Mouse (Mus musculus) intestine, embryonic 14.5 days (tissue): Measurements from ENCODE around the gene Nup210. TPM values are rescaled to one million over a fixed set of nuclear protein-coding genes. Genes with fewer than 3 reads are reported as not detected.
A peak's percentile ranks its signal among the peaks of the same experiment; 100 is the strongest.

Experiments used
- ATAC-seq: fragments of 200-750 bp; cut with Nextera tagmentation; replicated peaks from 2 replicates; pipeline ENCODE4 v1.8.0; 2017; ENCODE audit warnings: low read depth, moderate number of reproducible peaks, moderate TSS enrichment, moderate library complexity; ENCODE audit not compliant: low FRiP score, low TSS enrichment
- DNase-seq: peaks from one replicate; pipeline ENCODE4 v3.0.0-alpha.2; 2018; ENCODE audit warnings: low spot score
- H3K27ac ChIP-seq: fragments of 300-500 bp; sonication (generic); 2 replicates; pipeline ENCODE4 v1.5.1; 2014; ENCODE audit warnings: low read depth, mild to moderate bottlenecking, control low read depth
- H3K27me3 ChIP-seq: fragments of 300-500 bp; sonication (generic); replicated peaks from 2 replicates; pipeline ENCODE4 v1.6.1; 2014; ENCODE audit warnings: low read length, control low read depth; ENCODE audit not compliant: control insufficient read depth, insufficient read depth
- H3K36me3 ChIP-seq: fragments of 300-500 bp; sonication (generic); 2 replicates; pipeline ENCODE4 v1.6.1; 2014; ENCODE audit warnings: low read length, control low read depth; ENCODE audit not compliant: control insufficient read depth, insufficient read depth
- H3K4me1 ChIP-seq: fragments of 300-500 bp; sonication (generic); replicated peaks from 2 replicates; pipeline ENCODE4 v1.6.1; 2014; ENCODE audit warnings: low read length, control low read depth, mixed read lengths; ENCODE audit not compliant: control insufficient read depth, insufficient read depth
- H3K4me2 ChIP-seq: fragments of 300-500 bp; sonication (generic); 2 replicates; pipeline ENCODE4 v1.6.1; 2014; ENCODE audit warnings: low read length
- H3K4me3 ChIP-seq: fragments of 300-500 bp; sonication (generic); 2 replicates; pipeline ENCODE4 v1.5.1; 2014; ENCODE audit warnings: low read depth, low read length, control low read depth, mixed read lengths
- H3K9ac ChIP-seq: fragments of 300-500 bp; sonication (generic); 2 replicates; pipeline ENCODE4 v1.6.1; 2014; ENCODE audit warnings: mild to moderate bottlenecking, low read length
- H3K9me3 ChIP-seq: fragments of 300-500 bp; sonication (generic); 2 replicates; pipeline ENCODE4 v1.6.1; 2016; ENCODE audit warnings: low read length, control low read depth; ENCODE audit not compliant: control insufficient read depth
- WGBS: fragments of 180-500 bp; shearing (Covaris S2); extraction: QIAGEN DNeasy Blood & Tissue Kit; methylation state at CpG from one replicate; pipeline ENCODE4 v1.1.7; 2014; 5-methylcytosine and 5-hydroxymethylcytosine counted together
- polyA plus RNA-seq: library from polyadenylated mRNA; unstranded; fragments of >200 nt; fragmentation: Nextera tagmentation; extraction: Ambion mirVana; gene quantifications from 2 replicates; pipeline ENCODE4 v1.2.1, GENCODE M21; 2014

Gene Nup210
- polyA plus RNA-seq, 1 experiment from 2014 or later = 24.7 TPM

DNA sequence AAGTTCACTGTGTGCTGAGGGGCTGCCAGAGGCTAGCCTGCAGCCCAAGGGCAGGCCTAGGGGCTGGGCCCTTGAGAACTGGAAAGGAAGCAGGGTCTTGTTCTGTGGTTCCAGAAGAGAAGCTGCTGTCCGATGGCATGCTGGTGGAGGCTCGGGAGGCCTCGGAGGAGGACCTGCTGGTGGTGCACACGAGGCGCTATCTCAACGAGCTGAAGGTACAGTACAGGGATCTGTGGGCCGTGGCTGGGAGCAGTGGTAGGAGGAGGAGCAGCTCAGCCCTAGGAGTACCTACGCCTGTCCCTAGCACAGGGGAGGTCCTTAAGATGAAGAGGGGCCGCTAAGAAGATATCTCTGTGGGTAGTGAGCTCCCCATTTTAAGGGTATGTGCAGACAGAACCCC is 42.4 kb upstream of the Nup210 start:
- WGBS = 83% methylated on average over 9 of the region's 9 CpGs
- Histone ChIP-seq H3K4me2 (no peak overlapping the region), H3K4me3 (no peak overlapping the region), H3K27me3 (no peaks in the 10 kb centered on the region), H3K36me3 (0 out of 2 replicates have a peak, but pooled peaks cover 6% of the 10 kb centered on the region), H3K4me1 (peaks cover 17% of the 10 kb centered on the region), H3K9me3 (no peaks in the 10 kb centered on the region), H3K9ac (no peak overlapping the region), H3K27ac (no peak overlapping the region)
- no peak for ATAC-seq
- DNase-seq = no peak

DNA sequence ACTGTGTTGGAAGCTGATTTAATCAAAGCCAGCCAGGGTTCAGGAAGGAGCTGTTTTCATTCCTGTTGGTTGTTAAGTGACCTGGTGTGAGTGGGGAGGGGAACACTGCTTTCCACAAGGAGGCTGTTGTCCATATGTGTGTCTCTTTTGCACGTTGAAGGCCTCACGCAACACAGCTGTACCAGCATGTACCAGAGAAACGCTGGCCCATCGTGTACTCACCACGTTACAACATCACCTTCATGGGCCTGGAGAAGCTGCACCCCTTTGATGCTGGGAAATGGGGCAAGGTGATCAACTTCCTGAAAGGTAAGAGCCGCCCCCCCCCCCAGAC is 40.6 kb upstream of the Nup210 start:
- DNase-seq (peak; percentile 72), ATAC-seq (no peak)
- H3K9ac ChIP-seq = peak overlapping the region; percentile 62
- peak overlapping the region; percentile 55 for H3K4me3 ChIP-seq
- peaks cover 20% of the 10 kb centered on the region for H3K4me1 ChIP-seq
- 43% methylated on average over 6 of the region's 6 CpGs for WGBS
- no peak overlapping the region for H3K27ac ChIP-seq
- 0 out of 2 replicates have a peak, but pooled peaks cover 6% of the 10 kb centered on the region for H3K36me3 ChIP-seq
- H3K4me2 ChIP-seq = peak overlapping the region; percentile 76
- H3K9me3 ChIP-seq = no peaks in the 10 kb centered on the region
- H3K27me3 ChIP-seq = no peaks in the 10 kb centered on the region

DNA sequence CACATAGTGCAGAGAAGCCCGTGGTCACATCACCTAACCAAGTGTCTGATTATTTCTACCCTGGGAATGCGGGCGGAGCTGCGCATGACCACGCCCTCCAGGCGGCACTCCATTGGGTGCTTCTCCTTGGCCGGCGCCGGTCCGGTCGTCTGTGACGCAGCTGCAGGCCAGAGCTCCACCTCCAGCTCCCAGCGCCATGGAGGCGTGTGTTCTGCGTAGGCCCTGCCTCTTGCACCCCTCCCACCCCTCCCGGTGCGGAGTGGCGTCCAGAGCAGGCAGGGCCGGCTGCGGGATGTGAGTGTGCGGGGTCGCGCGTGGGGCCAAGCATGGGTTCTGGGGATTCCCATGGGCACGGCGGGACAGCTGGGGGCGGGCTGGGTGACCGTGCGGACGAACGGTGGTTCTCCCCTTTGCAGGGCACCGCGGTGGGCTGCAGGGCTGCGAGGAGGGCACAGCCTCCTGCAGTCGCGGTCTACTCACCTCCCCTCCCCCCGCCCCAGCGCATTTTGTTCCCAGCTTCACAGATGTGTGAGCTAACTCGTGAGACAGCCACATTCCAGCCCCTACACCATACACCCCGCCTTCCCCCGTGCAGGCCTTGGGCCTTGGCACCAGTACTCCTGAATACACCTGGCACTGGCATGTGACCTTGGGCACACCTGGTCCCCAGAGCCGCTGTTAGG is 40.1 kb upstream of the Nup210 start, which contains the start of gene Hdac11:
TSS of gene Hdac11 (plus strand) at position 112 of the 683 bp plus-strand sequence.
- peak within 1 kb of the TSS; percentile 76 for H3K4me2 ChIP-seq
- H3K9ac ChIP-seq = peak within 1 kb of the TSS; percentile 62
- no peaks in the 10 kb centered on the region for H3K9me3 ChIP-seq
- H3K36me3 ChIP-seq = 0 out of 2 replicates have a peak, but pooled peaks cover 6% of the 10 kb centered on the region
- no peaks in the 10 kb centered on the region for H3K27me3 ChIP-seq
- WGBS = under 1% methylated on average over 35 of the region's 42 CpGs
- DNase-seq (peak; percentile 88), ATAC-seq (peak; percentile 98)
- no peak within 1 kb of the TSS for H3K27ac ChIP-seq
- H3K4me1 ChIP-seq = peaks cover 20% of the 10 kb centered on the region
- peak within 1 kb of the TSS; percentile 55 for H3K4me3 ChIP-seq

DNA sequence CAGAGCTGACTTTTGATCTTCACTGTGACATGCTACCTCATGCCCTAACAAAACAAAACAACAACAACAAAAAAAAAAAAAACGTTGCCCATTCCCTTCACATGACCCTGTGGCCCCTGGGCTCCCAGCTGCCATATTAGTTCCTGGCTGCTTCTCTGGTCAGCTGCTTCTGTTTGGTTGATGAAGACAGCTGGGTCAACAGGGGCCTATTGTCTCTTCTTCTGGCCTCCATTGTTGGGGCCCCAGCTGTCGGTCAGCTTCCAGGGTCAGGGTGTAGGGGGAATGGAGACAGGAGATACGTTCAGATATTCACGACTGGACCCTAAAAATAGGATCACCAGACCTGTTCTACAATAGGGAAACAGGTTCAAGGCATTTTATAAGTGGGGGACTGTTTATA is 39.4 kb upstream of the Nup210 start:
- 26% methylated on average over 4 of the region's 4 CpGs for WGBS
- peaks cover 20% of the 10 kb centered on the region for H3K4me1 ChIP-seq
- H3K27me3 ChIP-seq = no peaks in the 10 kb centered on the region
- H3K9me3 ChIP-seq = no peaks in the 10 kb centered on the region
- H3K36me3 ChIP-seq = 0 out of 2 replicates have a peak, but pooled peaks cover 6% of the 10 kb centered on the region
- no peak overlapping the region for H3K27ac ChIP-seq
- peak overlapping the region; percentile 76 for H3K4me2 ChIP-seq
- DNase-seq (no peak), ATAC-seq (no peak)
- H3K9ac ChIP-seq = no peak overlapping the region
- H3K4me3 ChIP-seq = peak overlapping the region; percentile 55; the same call in 1 of the 2 replicates

DNA sequence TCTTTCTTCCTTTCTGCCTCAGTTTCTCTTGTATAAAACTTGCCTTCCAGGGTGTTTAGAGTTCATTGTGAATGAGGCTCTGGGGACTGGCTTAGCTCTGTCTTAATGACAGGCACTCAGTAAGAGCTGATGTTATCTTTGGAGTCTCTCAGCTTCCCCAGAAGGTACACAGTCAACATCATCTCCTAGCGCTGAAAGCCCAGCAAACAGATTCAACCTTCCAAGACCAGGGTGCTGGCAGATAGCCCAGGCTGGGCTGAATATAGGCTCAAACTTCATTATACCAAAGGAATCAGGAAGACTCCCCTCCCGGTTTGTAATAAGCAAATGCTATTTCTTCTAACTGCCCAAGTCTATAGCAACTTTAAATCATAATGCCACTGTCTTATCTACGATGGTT is 38.7 kb upstream of the Nup210 start:
- DNase-seq (no peak), ATAC-seq (no peak)
- peaks cover 15% of the 10 kb centered on the region for H3K4me1 ChIP-seq
- H3K27me3 ChIP-seq = no peaks in the 10 kb centered on the region
- 0 out of 2 replicates have a peak, but pooled peaks cover 6% of the 10 kb centered on the region for H3K36me3 ChIP-seq
- no peak overlapping the region for H3K4me3 ChIP-seq
- WGBS = 64% methylated on average over 3 of the region's 3 CpGs
- no peak overlapping the region for H3K9ac ChIP-seq
- H3K4me2 ChIP-seq = no peak overlapping the region
- no peak overlapping the region for H3K27ac ChIP-seq
- H3K9me3 ChIP-seq = no peaks in the 10 kb centered on the region

DNA sequence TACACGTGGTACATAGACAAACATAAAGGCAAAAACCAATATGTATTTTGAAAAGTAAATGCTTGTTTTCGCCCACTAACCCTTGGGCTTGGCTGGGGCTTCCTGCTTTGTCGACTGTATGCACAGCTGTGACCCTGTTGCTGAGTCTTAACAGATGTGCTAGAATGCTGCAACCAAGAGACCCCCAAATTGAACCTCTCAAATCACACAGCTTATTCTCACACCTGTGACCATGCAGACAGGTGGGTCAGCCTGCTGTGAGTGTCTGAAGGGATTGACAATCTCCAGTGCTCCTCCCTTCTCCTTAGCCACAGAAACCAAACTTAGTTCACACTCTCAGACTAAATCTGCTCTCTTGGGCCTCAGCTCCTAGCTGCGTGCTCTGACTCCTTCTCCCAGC is 38.1 kb upstream of the Nup210 start:
- WGBS = 63% methylated on average over 4 of the region's 4 CpGs
- H3K4me3 ChIP-seq = no peak overlapping the region
- no peak overlapping the region for H3K27ac ChIP-seq
- H3K36me3 ChIP-seq = 0 out of 2 replicates have a peak, but pooled peaks cover 6% of the 10 kb centered on the region
- no peaks in the 10 kb centered on the region for H3K27me3 ChIP-seq
- no peak for DNase-seq
- no peak overlapping the region for H3K4me2 ChIP-seq
- H3K9me3 ChIP-seq = no peaks in the 10 kb centered on the region
- no peak for ATAC-seq
- peaks cover 11% of the 10 kb centered on the region for H3K4me1 ChIP-seq
- no peak overlapping the region for H3K9ac ChIP-seq

DNA sequence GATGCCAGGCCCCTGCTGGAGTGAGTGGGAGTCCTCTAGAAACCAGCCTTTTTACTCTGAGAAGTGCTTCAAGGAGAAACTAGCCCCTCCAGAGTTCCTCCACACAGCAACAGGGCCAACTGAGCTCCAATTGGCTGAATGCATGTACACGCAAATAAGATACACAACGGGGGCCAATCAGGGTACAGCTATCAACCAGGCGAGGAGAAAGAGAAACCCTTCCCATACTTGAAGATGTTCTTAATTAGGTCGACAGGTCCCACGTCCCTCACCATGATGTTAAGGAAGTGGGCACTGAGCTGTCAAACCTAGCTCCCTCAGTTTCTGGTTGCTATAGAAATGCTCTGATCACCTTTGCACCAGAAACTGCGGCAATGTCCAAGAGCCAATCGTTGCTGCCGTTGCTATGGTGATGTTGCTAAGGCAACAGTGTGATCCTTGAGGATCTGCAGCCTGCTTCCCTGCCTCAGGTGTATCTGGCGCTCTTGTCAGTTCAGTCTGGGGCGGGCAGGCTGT is 37.0 kb upstream of the Nup210 start:
- peak overlapping the region; percentile 14; the same call in 1 of the 2 replicates for H3K4me3 ChIP-seq
- H3K27me3 ChIP-seq = no peaks in the 10 kb centered on the region
- H3K36me3 ChIP-seq = no peaks in the 10 kb centered on the region
- DNase-seq (peak; percentile 68), ATAC-seq (0 out of 2 replicates have a peak, but pooled peaks have one; percentile 36)
- no peaks in the 10 kb centered on the region for H3K9me3 ChIP-seq
- no peak overlapping the region for H3K9ac ChIP-seq
- peak overlapping the region; percentile 35 for H3K4me2 ChIP-seq
- 2% methylated on average over 10 of the region's 10 CpGs for WGBS
- H3K4me1 ChIP-seq = peaks cover 11% of the 10 kb centered on the region
- no peak overlapping the region for H3K27ac ChIP-seq

DNA sequence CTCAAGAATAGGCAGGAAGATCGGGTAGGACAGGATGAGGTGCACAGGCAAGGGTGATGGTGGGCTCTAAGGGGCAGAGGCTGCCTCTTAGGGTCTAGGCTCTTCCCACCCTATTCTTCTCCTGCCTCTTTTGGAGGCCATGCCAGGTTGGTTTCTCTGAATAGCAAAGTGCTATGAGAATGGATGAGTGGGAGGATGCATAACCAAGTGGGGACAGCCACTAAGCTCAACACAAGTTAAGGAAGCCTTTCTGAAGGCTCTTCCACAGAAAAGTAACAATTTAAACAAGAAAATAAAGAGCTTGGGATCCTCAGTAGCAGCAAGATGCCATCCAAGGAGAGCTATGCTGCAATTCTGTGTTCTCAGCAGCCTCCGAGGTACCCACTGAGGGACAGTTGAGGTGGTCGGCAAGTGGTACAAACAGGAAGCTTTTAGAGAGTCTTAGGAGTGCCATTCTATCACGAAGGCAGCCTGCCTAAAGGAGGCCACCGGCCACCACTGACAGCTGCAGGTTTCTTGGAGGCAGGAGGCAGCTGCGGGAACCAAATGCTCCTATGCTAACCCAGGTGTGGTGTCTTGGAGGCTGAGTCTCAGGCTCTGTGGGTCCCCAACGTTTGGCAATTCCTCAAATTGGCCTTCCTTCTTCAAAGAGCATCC is 36.4 kb upstream of the Nup210 start:
- Histone ChIP-seq H3K4me1 (peaks cover 11% of the 10 kb centered on the region), H3K9ac (no peak overlapping the region), H3K4me2 (no peak overlapping the region), H3K36me3 (no peaks in the 10 kb centered on the region), H3K27ac (no peak overlapping the region), H3K4me3 (no peak overlapping the region), H3K9me3 (no peaks in the 10 kb centered on the region), H3K27me3 (no peaks in the 10 kb centered on the region)
- ATAC-seq = no peak
- no peak for DNase-seq
- WGBS = 41% methylated on average over 7 of the region's 7 CpGs
